Mouse (Mus musculus) kidney, adult 2 months (tissue): ENCODE data around the gene Oas1f. TPM values are rescaled to one million over a fixed set of nuclear protein-coding genes. Genes with fewer than 3 reads are reported as not detected.
"Not testable (repeated sequence)": the region's sequence is repeated elsewhere in the genome, so short reads cannot be mapped to it uniquely, and the experiment has no call there.

Experiments
- DNase-seq: peaks from one replicate; pipeline ENCODE4 v3.0.0; 2021
- H3K27ac ChIP-seq: fragments of 200-500 bp; 2 replicates; pipeline ENCODE4 v1.5.1; 2012; ENCODE audit warnings: low read depth, low read length, control low read depth, inconsistent platforms; ENCODE audit not compliant: insufficient read depth
- H3K27me3 ChIP-seq: fragments of 200-500 bp; replicated peaks from 2 replicates; pipeline ENCODE4 v1.6.1; 2012; ENCODE audit warnings: mild to moderate bottlenecking, moderate library complexity, low read length, inconsistent platforms; ENCODE audit not compliant: control insufficient read depth, insufficient read depth
- H3K36me3 ChIP-seq: fragments of 200-500 bp; 2 replicates; pipeline ENCODE4 v1.6.1; 2012; ENCODE audit warnings: mild to moderate bottlenecking, moderate library complexity, low read length, inconsistent platforms; ENCODE audit not compliant: control insufficient read depth, insufficient read depth
- H3K4me1 ChIP-seq: fragments of 200-500 bp; 2 replicates; pipeline ENCODE4 v1.6.1; 2011; ENCODE audit warnings: low read length; ENCODE audit not compliant: control insufficient read depth, insufficient read depth
- H3K4me3 ChIP-seq: fragments of 200-500 bp; 2 replicates; pipeline ENCODE4 v1.5.1; 2011; ENCODE audit warnings: mild to moderate bottlenecking, low read depth, low read length, control low read depth; ENCODE audit not compliant: insufficient read depth
- CTCF ChIP-seq: fragments of 200-500 bp; conservative IDR thresholded peaks from 2 replicates; pipeline ENCODE4 v1.5.1; 2011; ENCODE audit warnings: low read depth, mild to moderate bottlenecking, control low read depth, low read length, moderate library complexity, mixed read lengths; ENCODE audit not compliant: insufficient read depth, insufficient read length
- POLR2A ChIP-seq: fragments of 200-500 bp; IDR thresholded peaks from one replicate; pipeline ENCODE4 v1.6.1; 2011; ENCODE audit warnings: low read depth, low read length, control low read depth
- WGBS: fragments of 180-500 bp; shearing (Covaris S2); methylation state at CpG from one replicate; pipeline ENCODE4 v1.1.7; 2018; 5-methylcytosine and 5-hydroxymethylcytosine counted together
- polyA plus RNA-seq: library from polyadenylated mRNA; depleted of rRNA; stranded (reverse); fragments of >200 nt; gene quantifications from 2 replicates; pipeline ENCODE4 v1.2.3, GENCODE M21; 2012; rRNA removed

The Oas1f gene
- 0.08 and 0.19 TPM in 2 replicates for polyA plus RNA-seq

- TF ChIP-seq POLR2A (no peak), CTCF (no peak)
- Histone ChIP-seq H3K27me3 (no peaks in the 10 kb centered on the region), H3K27ac (no peak within 1 kb of the TSS), H3K4me3 (no peak within 1 kb of the TSS), H3K4me1 (no peaks in the 10 kb centered on the region), H3K36me3 (no peaks in the 10 kb centered on the region)
- DNase-seq: no peak
- 62% methylated on average over 4 of the region's 4 CpGs for WGBS
These were observed at the start of gene Oas1f for GRCm38 (mm10) chr5:120847067-120847466. TSS of gene Oas1f (plus strand) at chr5:120847367.

GRCm38 (mm10) chr5:120798147-120798546 lies 49.0 kb upstream of the Oas1f start:
- 72% methylated on average over 5 of the region's 5 CpGs for WGBS
- not testable (repeated sequence) for DNase-seq, H3K36me3 ChIP-seq, H3K4me1 ChIP-seq, H3K4me3 ChIP-seq, H3K27ac ChIP-seq, H3K27me3 ChIP-seq

GRCm38 (mm10) chr5:120798943-120799342 lies 48.2 kb upstream of the Oas1f start:
- H3K4me3 ChIP-seq, H3K4me1 ChIP-seq, H3K27ac ChIP-seq, DNase-seq, H3K36me3 ChIP-seq, H3K27me3 ChIP-seq: not testable (repeated sequence)
- 71% methylated on average over 2 of the region's 2 CpGs for WGBS

- TF ChIP-seq POLR2A (no peak), CTCF (no peak)
- H3K4me3 ChIP-seq: no peak overlapping the region
- no peak for DNase-seq
- H3K27ac ChIP-seq: no peak overlapping the region
- H3K27me3 ChIP-seq: no peaks in the 10 kb centered on the region
- WGBS: 68% methylated on average over 2 of the region's 2 CpGs
- H3K4me1 ChIP-seq: no peaks in the 10 kb centered on the region
- no peaks in the 10 kb centered on the region for H3K36me3 ChIP-seq
These were observed 43.6 kb upstream of the Oas1f start for GRCm38 (mm10) chr5:120803596-120803995.

- WGBS: 93% methylated on average over 1 of the region's 1 CpGs
- H3K4me1 ChIP-seq: peaks cover under 1% of the 10 kb centered on the region; the same call in 1 of the 2 replicates
- TF ChIP-seq CTCF: peak; percentile 63
- TF ChIP-seq POLR2A: no peak
- H3K4me3 ChIP-seq: no peak overlapping the region
- no peak overlapping the region for H3K27ac ChIP-seq
- no peaks in the 10 kb centered on the region for H3K27me3 ChIP-seq
- DNase-seq: peak; percentile 56
- no peaks in the 10 kb centered on the region for H3K36me3 ChIP-seq
These were observed 40.7 kb upstream of the Oas1f start for GRCm38 (mm10) chr5:120806458-120806857.

GRCm38 (mm10) chr5:120809171-120809570 lies 38.0 kb upstream of the Oas1f start:
- Histone ChIP-seq H3K4me3 (no peak overlapping the region), H3K27me3 (no peaks in the 10 kb centered on the region), H3K27ac (no peak overlapping the region), H3K4me1 (peaks cover 6% of the 10 kb centered on the region; the same call in 1 of the 2 replicates), H3K36me3 (no peaks in the 10 kb centered on the region)
- no peak for TF ChIP-seq CTCF
- no peak for TF ChIP-seq POLR2A
- DNase-seq: peak; percentile 56
- WGBS: 32% methylated on average over 6 of the region's 6 CpGs

- TF ChIP-seq POLR2A (peak; percentile 54), CTCF (no peak)
- H3K27ac ChIP-seq: peak within 1 kb of the TSS; percentile 20; the same call in 1 of the 2 replicates
- peak; percentile 96 for DNase-seq
- H3K27me3 ChIP-seq: no peaks in the 10 kb centered on the region
- H3K36me3 ChIP-seq: no peaks in the 10 kb centered on the region
- peaks cover 6% of the 10 kb centered on the region; the same call in 1 of the 2 replicates for H3K4me1 ChIP-seq
- peak within 1 kb of the TSS; percentile 50 for H3K4me3 ChIP-seq
- 3% methylated on average over 18 of the region's 18 CpGs for WGBS
These were observed 35.0 kb upstream of the Oas1f start, which contains the start of gene Oas1c for GRCm38 (mm10) chr5:120811951-120812819. TSS of gene Oas1c (minus strand) at chr5:120812514.
